Mouse (Mus musculus) ES-E14 (cell line): ENCODE data around the gene Daw1.

Experiments used
- CHD2 ChIP-seq: IDR thresholded peaks from 2 replicates; pipeline ENCODE4 v1.6.1; 2014; ENCODE audit warnings: mild to moderate bottlenecking, low read depth, low read length, inconsistent platforms
- HCFC1 ChIP-seq: IDR thresholded peaks from 2 replicates; pipeline ENCODE4 v1.6.1; 2012; ENCODE audit warnings: low read length, inconsistent platforms, borderline replicate concordance; ENCODE audit not compliant: insufficient read depth
- ZC3H11A ChIP-seq: IDR thresholded peaks from 2 replicates; pipeline ENCODE4 v1.6.1; 2012; ENCODE audit warnings: low read depth, mild to moderate bottlenecking, inconsistent platforms, low read length, borderline replicate concordance
- ZNF384 ChIP-seq: IDR thresholded peaks from 2 replicates; pipeline ENCODE4 v1.6.1; 2012; ENCODE audit warnings: low read depth, low read length, inconsistent platforms

DNA sequence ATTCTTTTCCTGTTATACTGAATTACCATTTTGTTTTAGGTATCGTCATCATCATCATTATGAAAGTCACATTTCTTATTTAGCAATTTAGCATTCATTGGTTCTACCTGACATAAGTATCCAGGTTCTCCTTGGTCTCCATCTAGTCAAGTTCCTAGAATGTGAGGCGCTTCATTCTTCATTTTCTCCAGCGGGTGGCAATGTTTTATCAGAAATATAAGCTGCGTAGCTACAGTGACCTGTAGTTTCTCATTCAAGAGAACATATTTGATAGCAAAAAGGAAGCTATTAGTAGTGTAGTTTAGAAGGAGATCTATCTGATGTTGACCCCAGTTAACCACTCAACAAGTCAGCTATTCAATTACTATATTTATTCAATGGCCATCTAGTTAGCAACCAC is 21.9 kb downstream of the Daw1 start:
- TF ChIP-seq HCFC1: no peak
- no peak for TF ChIP-seq ZC3H11A
- TF ChIP-seq CHD2: no peak
- no peak for TF ChIP-seq ZNF384
